Mouse (Mus musculus) heart, postnatal 0 days (tissue): ENCODE measurements around the gene Slc37a1.

Experiments used
- CTCF ChIP-seq: IDR thresholded peaks from 2 replicates; pipeline ENCODE4 v1.5.1; 2016; ENCODE audit warnings: antibody characterized with exemption, control low read depth, low read depth
- EP300 ChIP-seq: IDR thresholded peaks from 2 replicates; pipeline ENCODE4 v1.6.1; 2016; ENCODE audit warnings: antibody characterized with exemption, low read depth

GRCm38 (mm10) chr17:31290311-31290710, 3.7 kb downstream of the Slc37a1 start:
- TF ChIP-seq CTCF (no peak), EP300 (no peak)
